Mouse (Mus musculus) forebrain, embryonic 12.5 days (tissue): ENCODE data around the gene Armt1. TPM values are rescaled to one million over a fixed set of nuclear protein-coding genes. Genes with fewer than 3 reads are reported as not detected.

Experiments used
- ATAC-seq: fragments of 200-750 bp; cut with Nextera tagmentation; 2 replicates; pipeline ENCODE4 v1.8.0; 2017; ENCODE audit warnings: moderate TSS enrichment; ENCODE audit not compliant: low FRiP score
- H3K27ac ChIP-seq: fragments of 300-500 bp; sonication (generic); 2 replicates; pipeline ENCODE4 v1.5.1; 2016; ENCODE audit warnings: mild to moderate bottlenecking
- H3K27me3 ChIP-seq: fragments of 300-500 bp; sonication (generic); 2 replicates; pipeline ENCODE4 v1.6.1; 2016; ENCODE audit warnings: mild to moderate bottlenecking
- H3K36me3 ChIP-seq: fragments of 300-500 bp; sonication (generic); replicated peaks from 2 replicates; pipeline ENCODE4 v1.6.1; 2016; ENCODE audit warnings: mild to moderate bottlenecking
- H3K4me1 ChIP-seq: fragments of 300-500 bp; sonication (generic); 2 replicates; pipeline ENCODE4 v1.6.1; 2016
- H3K4me2 ChIP-seq: fragments of 300-500 bp; sonication (generic); 2 replicates; pipeline ENCODE4 v1.6.1; 2016; ENCODE audit warnings: mild to moderate bottlenecking, moderate library complexity
- H3K4me3 ChIP-seq: fragments of 300-500 bp; sonication (generic); replicated peaks from 2 replicates; pipeline ENCODE4 v1.5.1; 2016; ENCODE audit warnings: mild to moderate bottlenecking
- H3K9ac ChIP-seq: fragments of 300-500 bp; sonication (generic); 2 replicates; pipeline ENCODE4 v1.6.1; 2016; ENCODE audit warnings: mild to moderate bottlenecking
- H3K9me3 ChIP-seq: fragments of 300-500 bp; sonication (generic); 2 replicates; pipeline ENCODE4 v1.6.1; 2016
- WGBS: fragments of 180-500 bp; shearing (Covaris S2); methylation state at CpG from one replicate; pipeline ENCODE4 v1.1.7; 2016; 5-methylcytosine and 5-hydroxymethylcytosine counted together
- polyA plus RNA-seq: library from polyadenylated mRNA; unstranded; fragments of >200 nt; fragmentation: Nextera tagmentation; extraction: Ambion mirVana; gene quantifications from 2 replicates; pipeline ENCODE4 v1.2.1, GENCODE M21; 2016

The Armt1 gene
- 23.1 and 24.3 TPM in 2 replicates for polyA plus RNA-seq

DNA sequence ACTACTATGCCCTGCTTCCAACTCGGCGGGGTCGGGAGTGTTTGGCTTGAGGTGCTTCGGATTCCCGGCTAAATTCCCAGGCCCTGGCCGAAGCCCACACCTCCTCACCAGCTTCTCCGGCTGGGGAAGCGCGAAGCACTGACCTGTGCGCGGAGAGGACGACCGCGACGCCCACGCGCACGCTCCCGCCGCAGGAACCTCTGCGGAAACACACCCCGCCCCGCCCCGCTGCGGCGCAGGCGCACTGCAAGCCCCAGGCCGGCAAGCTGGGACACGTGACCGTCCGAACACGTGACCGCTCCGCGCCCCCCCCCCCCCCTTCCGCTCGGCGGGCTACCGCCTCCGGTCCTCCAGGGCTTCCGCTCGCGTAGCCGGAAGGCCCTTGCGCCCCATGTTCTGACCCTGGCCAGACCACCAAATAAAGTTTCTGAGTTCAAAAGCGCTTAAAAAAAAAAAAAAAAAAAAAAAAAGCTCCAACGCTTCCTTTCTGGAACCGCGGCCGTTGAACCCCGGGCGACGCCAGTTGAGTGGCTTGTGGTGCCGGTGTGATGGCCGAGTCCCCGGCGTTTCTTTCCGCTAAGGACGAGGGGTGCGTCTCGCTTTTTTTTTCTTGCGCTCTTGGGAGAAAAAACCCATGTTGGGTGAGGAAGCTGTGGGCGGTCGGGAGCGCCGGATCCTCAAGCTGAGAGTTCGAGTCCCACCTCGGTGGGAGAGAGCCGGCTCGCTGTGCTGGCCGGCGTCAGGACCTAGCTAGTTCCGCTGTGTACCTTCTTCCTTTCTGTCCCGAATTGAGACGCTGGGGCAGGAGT lies at the start of gene Armt1, which contains the start of gene Rmnd1:
Armt1 (plus strand) TSS at position 345 of the 809 bp plus-strand sequence.
Rmnd1 (minus strand) TSS at position 266 of the 809 bp plus-strand sequence.
- under 1% methylated on average over 73 of the region's 75 CpGs for WGBS

GRCm38 (mm10) chr10:4384244-4384643 lies 48.0 kb upstream of the Armt1 start:
- Histone ChIP-seq H3K4me3 (no peak overlapping the region), H3K4me1 (peaks cover 16% of the 10 kb centered on the region), H3K4me2 (no peak overlapping the region), H3K27me3 (no peaks in the 10 kb centered on the region), H3K36me3 (no peaks in the 10 kb centered on the region), H3K9ac (no peak overlapping the region), H3K27ac (no peak overlapping the region), H3K9me3 (no peaks in the 10 kb centered on the region)
- WGBS, result 91% methylated on average over 7 of the region's 7 CpGs
- ATAC-seq, result no peak

More for the DNA sequence above, at the start of gene Armt1, which contains the start of gene Rmnd1:
- Histone ChIP-seq H3K4me1 (peaks cover 23% of the 10 kb centered on the region), H3K27me3 (no peaks in the 10 kb centered on the region), H3K27ac (peak within 1 kb of the TSS; percentile 74), H3K9me3 (no peaks in the 10 kb centered on the region), H3K4me2 (peak within 1 kb of the TSS; percentile 58), H3K9ac (peak within 1 kb of the TSS; percentile 71), H3K36me3 (peaks cover 15% of the 10 kb centered on the region; the same call in 1 of the 2 replicates), H3K4me3 (peak within 1 kb of the TSS; percentile 65)
- peak; percentile 94 for ATAC-seq

- peak overlapping the region; percentile 94 for H3K4me2 ChIP-seq
- peak overlapping the region; percentile 100 for H3K27ac ChIP-seq
- peaks cover 42% of the 10 kb centered on the region for H3K4me1 ChIP-seq
- H3K36me3 ChIP-seq, result no peaks in the 10 kb centered on the region
- peak; percentile 93 for ATAC-seq
- H3K27me3 ChIP-seq, result no peaks in the 10 kb centered on the region
- WGBS, result under 1% methylated on average over 42 of the region's 133 CpGs
- no peaks in the 10 kb centered on the region for H3K9me3 ChIP-seq
- H3K9ac ChIP-seq, result peak overlapping the region; percentile 100
- peak overlapping the region; percentile 99 for H3K4me3 ChIP-seq
Measured at GRCm38 (mm10) chr10:4386609-4387591, 45.4 kb upstream of the Armt1 start.

DNA sequence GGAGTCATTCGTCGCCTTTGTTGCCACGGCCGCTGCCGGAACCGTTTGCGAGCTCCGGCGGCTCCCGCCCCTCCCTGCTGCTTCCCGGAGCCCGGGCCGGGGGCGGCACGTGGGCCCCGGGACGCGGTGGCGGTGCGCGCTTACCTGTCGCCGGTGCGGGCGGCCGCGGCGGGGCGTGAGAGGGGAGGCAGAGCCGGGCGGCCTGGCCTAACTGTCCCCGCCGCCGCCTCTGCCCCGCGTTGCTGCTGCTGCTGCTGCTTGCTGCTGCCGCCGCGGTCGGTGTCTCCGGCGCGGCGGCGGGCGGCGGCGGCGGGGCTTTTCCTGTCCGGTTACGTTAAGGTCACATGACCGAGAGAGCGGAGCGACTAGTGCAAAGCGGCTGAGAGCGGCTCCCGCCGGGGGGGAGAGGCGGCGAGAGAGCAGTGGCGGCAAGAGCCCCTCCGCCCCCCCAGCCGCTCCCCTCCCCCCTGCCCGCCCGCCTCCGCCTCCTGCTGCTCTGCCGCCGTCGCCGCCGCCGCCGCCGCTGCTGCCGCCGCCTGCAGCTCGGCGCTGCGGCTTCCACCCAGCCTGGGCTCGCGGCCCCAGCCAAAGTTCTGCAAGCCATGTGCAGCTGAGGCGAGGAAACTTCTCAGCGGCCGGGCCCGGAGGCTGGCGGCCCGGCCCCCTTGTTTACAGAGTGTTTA lies 44.4 kb upstream of the Armt1 start, which contains the start of gene Zbtb2:
Zbtb2 (minus strand) TSS at position 408 of the 683 bp plus-strand sequence.
- H3K4me2 ChIP-seq, result peak within 1 kb of the TSS; percentile 94
- peaks cover 41% of the 10 kb centered on the region for H3K4me1 ChIP-seq
- peak within 1 kb of the TSS; percentile 100 for H3K9ac ChIP-seq
- H3K27ac ChIP-seq, result peak within 1 kb of the TSS; percentile 100
- ATAC-seq, result peak; percentile 18
- 0% methylated on average over 60 of the region's 87 CpGs for WGBS
- H3K4me3 ChIP-seq, result peak within 1 kb of the TSS; percentile 99
- no peaks in the 10 kb centered on the region for H3K27me3 ChIP-seq
- H3K36me3 ChIP-seq, result no peaks in the 10 kb centered on the region
- no peaks in the 10 kb centered on the region for H3K9me3 ChIP-seq

DNA sequence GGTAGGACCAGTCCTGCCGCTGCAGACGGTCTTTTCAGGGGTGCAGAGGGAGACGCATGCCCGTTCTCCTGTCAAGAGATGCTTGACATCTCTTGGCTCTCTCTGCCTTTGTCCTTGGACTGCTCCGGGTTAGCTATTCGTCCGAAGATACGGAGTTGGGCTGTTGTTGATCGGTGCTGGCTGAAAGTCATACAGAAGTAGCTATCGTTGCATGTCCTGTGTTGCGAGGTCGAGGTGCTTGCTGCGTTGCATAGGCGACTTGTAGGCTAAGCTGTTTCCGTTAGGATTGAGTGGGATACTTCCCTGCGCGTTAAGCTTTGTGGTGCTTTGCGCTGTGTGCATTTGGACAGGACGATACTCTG lies 43.9 kb upstream of the Armt1 start:
- peak overlapping the region; percentile 100 for H3K27ac ChIP-seq
- 0% methylated on average over 19 of the region's 19 CpGs for WGBS
- H3K9me3 ChIP-seq, result no peaks in the 10 kb centered on the region
- H3K36me3 ChIP-seq, result peaks cover 4% of the 10 kb centered on the region; the same call in 1 of the 2 replicates
- H3K9ac ChIP-seq, result peak overlapping the region; percentile 100
- ATAC-seq, result no peak
- no peaks in the 10 kb centered on the region for H3K27me3 ChIP-seq
- H3K4me2 ChIP-seq, result peak overlapping the region; percentile 94
- H3K4me1 ChIP-seq, result peaks cover 37% of the 10 kb centered on the region
- H3K4me3 ChIP-seq, result peak overlapping the region; percentile 99

GRCm38 (mm10) chr10:4389036-4389435 lies 43.2 kb upstream of the Armt1 start:
- no peaks in the 10 kb centered on the region for H3K9me3 ChIP-seq
- peak overlapping the region; percentile 100 for H3K9ac ChIP-seq
- peak overlapping the region; percentile 94 for H3K4me2 ChIP-seq
- peak overlapping the region; percentile 99 for H3K4me3 ChIP-seq
- peaks cover 4% of the 10 kb centered on the region; the same call in 1 of the 2 replicates for H3K36me3 ChIP-seq
- H3K4me1 ChIP-seq, result peaks cover 37% of the 10 kb centered on the region
- H3K27me3 ChIP-seq, result no peaks in the 10 kb centered on the region
- no peak overlapping the region for H3K27ac ChIP-seq
- ATAC-seq, result no peak
- 34% methylated on average over 10 of the region's 10 CpGs for WGBS

DNA sequence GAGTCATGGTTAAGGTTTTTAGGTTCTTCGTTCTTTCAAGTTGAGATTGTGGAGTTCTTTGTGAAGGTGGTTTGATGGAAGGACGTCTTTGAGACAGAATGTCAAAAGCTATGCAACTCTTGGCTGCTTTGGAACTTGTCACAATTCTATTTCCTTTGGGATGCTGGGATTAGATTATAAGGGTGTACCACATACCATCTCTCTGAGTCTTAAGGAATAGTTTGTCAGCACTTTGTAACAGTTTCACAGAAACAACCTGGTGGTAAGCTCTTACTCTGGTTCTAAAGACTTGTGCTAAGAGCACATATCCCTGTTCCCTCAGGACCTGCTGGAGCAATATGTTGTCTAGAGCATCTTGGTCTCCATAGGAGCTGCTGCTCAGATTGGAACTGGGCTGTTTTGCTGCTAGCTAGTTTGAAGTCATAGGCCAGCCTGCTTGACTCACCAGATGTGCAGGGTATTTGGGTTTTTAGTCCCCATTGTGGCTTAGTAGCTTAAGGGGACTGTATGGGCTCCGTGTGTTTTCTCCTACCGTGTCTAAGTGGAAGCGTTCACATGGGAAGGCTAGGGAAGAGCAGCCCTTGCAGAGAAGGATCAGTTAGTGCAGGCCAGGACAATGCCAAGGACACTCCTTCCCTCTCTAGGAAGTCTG lies 42.7 kb upstream of the Armt1 start:
- no peaks in the 10 kb centered on the region for H3K27me3 ChIP-seq
- peak overlapping the region; percentile 99 for H3K4me3 ChIP-seq
- no peak overlapping the region for H3K27ac ChIP-seq
- peaks cover 7% of the 10 kb centered on the region; the same call in 1 of the 2 replicates for H3K36me3 ChIP-seq
- peak overlapping the region; percentile 94 for H3K4me2 ChIP-seq
- no peak for ATAC-seq
- H3K9ac ChIP-seq, result peak overlapping the region; percentile 100
- WGBS, result 60% methylated on average over 5 of the region's 5 CpGs
- H3K9me3 ChIP-seq, result no peaks in the 10 kb centered on the region
- peaks cover 37% of the 10 kb centered on the region for H3K4me1 ChIP-seq

DNA sequence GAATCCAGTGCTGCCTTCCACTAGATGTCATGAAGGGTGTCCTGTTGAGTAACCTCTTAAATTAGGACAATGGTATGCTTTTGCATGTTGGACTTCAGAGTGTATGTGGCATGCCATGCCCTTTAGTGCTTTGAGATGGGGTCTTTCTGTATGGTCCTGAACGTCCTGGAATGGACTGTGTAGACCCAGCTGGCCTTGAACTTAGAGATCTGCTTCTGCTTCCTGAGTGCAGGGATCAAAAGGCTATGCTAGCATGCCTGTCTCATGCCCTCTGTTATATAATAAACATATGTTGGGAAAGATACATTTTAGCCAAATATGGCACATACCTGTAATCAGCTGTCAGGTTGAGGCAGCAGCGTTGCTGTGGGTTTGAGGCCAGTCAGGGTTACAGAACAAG lies 41.7 kb upstream of the Armt1 start:
- Histone ChIP-seq H3K9ac (no peak overlapping the region), H3K4me2 (no peak overlapping the region)

DNA sequence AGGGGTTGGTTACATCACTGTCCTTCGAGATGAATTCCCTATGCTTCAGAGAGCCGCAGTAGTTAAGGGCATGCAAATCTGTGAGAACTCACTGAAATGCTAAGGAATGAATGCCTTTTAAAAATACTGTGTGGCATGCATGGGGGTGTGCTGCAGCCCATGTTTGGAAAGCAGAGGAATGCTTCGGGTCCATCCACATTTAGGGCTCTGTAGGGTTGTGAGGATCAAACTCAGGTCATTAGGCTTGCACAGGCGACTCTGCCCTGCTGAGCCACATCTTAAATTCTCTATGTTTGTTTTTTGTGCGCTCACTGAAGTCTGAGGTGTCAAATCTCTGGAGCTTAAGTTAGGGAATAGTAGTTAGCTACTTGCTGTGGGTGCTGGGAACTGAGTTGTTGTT lies 41.2 kb upstream of the Armt1 start:
- Histone ChIP-seq H3K9ac (no peak overlapping the region), H3K4me1 (peaks cover 35% of the 10 kb centered on the region), H3K9me3 (no peaks in the 10 kb centered on the region), H3K27ac (no peak overlapping the region), H3K36me3 (peaks cover 17% of the 10 kb centered on the region), H3K27me3 (no peaks in the 10 kb centered on the region), H3K4me2 (no peak overlapping the region), H3K4me3 (no peak overlapping the region)
- no peak for ATAC-seq
- 80% methylated on average over 5 of the region's 5 CpGs for WGBS

More for the DNA sequence above, 41.7 kb upstream of the Armt1 start:
- H3K4me1 ChIP-seq, result peaks cover 37% of the 10 kb centered on the region
- no peaks in the 10 kb centered on the region for H3K27me3 ChIP-seq
- H3K4me3 ChIP-seq, result no peak overlapping the region
- H3K36me3 ChIP-seq, result peaks cover 13% of the 10 kb centered on the region
- no peak for ATAC-seq
- 77% methylated on average over 2 of the region's 2 CpGs for WGBS
- H3K9me3 ChIP-seq, result no peaks in the 10 kb centered on the region
- no peak overlapping the region for H3K27ac ChIP-seq

- no peak for ATAC-seq
- Histone ChIP-seq H3K27me3 (no peaks in the 10 kb centered on the region), H3K9ac (no peak overlapping the region), H3K36me3 (peaks cover 20% of the 10 kb centered on the region), H3K4me3 (no peak overlapping the region), H3K4me2 (no peak overlapping the region), H3K27ac (no peak overlapping the region), H3K4me1 (peaks cover 35% of the 10 kb centered on the region), H3K9me3 (no peaks in the 10 kb centered on the region)
- WGBS, result 70% methylated on average over 6 of the region's 6 CpGs
Measured at GRCm38 (mm10) chr10:4391851-4392250, 40.4 kb upstream of the Armt1 start.

GRCm38 (mm10) chr10:4395321-4395720 lies 36.9 kb upstream of the Armt1 start:
- Histone ChIP-seq H3K36me3 (peaks cover 27% of the 10 kb centered on the region), H3K4me3 (no peak overlapping the region), H3K27ac (no peak overlapping the region), H3K4me1 (peaks cover 17% of the 10 kb centered on the region), H3K9ac (no peak overlapping the region), H3K4me2 (no peak overlapping the region), H3K27me3 (no peaks in the 10 kb centered on the region), H3K9me3 (no peaks in the 10 kb centered on the region)
- WGBS, result 92% methylated on average over 3 of the region's 3 CpGs
- no peak for ATAC-seq
